Mouse (Mus musculus) small intestine, adult 2 months (tissue): ENCODE measurements at regions not wholly inside any gene's neighbourhood (a gene's known extent, or its start where the extent isn't known, plus 50 kb on each side); places are given as distances from the start of the nearest gene placed in this dataset.

Experiments used
- CTCF ChIP-seq: fragments of 200-500 bp; IDR thresholded peaks from 2 replicates; pipeline ENCODE4 v1.5.1; 2012; ENCODE audit warnings: low read depth, mild to moderate bottlenecking, control low read depth, inconsistent platforms, low read length, moderate library complexity, mixed read lengths; ENCODE audit not compliant: insufficient replicate concordance, insufficient read length; ENCODE audit errors: extremely low read depth
- POLR2A ChIP-seq: fragments of 200-500 bp; IDR thresholded peaks from 2 replicates; pipeline ENCODE4 v1.6.1; 2012; ENCODE audit warnings: low read depth, mild to moderate bottlenecking, control low read depth, inconsistent platforms, low read length, moderate library complexity

- TF ChIP-seq CTCF (no peak), POLR2A (no peak)
Measured at GRCm38 (mm10) chr1:150202022-150202421, 102.2 kb downstream of the Ptgs2 start.
